Mouse (Mus musculus): ENCODE data around the gene Slc35f1. TPM values are rescaled to one million over a fixed set of nuclear protein-coding genes. Genes with fewer than 3 reads are reported as not detected.

Slc35f1 gene
- polyA plus RNA-seq, 1 experiment from 2014 or later, result 18.6 TPM

DNA sequence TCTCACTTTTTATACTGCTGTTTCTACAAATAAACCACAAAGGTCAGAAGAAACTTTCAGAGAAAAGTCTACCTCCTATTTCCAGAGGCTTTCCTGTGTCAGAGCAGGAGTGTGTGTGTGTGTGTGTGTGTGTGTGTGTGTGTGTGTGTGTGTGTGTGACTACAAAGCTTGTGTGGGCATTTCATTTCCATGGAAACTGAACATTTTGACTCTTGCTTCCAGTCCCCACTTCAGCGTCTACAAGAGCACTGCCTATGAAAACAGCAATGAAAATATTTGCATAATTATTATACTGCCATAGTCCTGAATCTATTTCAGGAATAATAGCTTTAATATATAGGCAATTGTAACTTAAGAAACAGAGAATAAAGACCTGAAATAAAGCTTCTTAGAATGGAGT is 241.8 kb downstream of the Slc35f1 start:
- no peak overlapping the region for H3K4me3 ChIP-seq (ENCODE audit: low read depth, low read length)
- ATAC-seq (no peak), DNase-seq (ENCODE audit: low spot score) (no peak)
- no peaks in the 10 kb centered on the region for H3K9me3 ChIP-seq (replicated peaks; ENCODE audit: control insufficient read depth, low read length)
- WGBS, result 23% methylated on average over 1 of the region's 1 CpGs
- no peak overlapping the region for H3K27ac ChIP-seq (ENCODE audit: low read depth, low read length)
- H3K27me3 ChIP-seq (replicated peaks; ENCODE audit: control insufficient read depth, insufficient read depth, low read length), result no peaks in the 10 kb centered on the region
- no peaks in the 10 kb centered on the region for H3K36me3 ChIP-seq (ENCODE audit: control insufficient read depth, insufficient read depth, low read length)
- no peak overlapping the region for H3K4me2 ChIP-seq (ENCODE audit: low read length)
- no peaks in the 10 kb centered on the region for H3K4me1 ChIP-seq (ENCODE audit: control insufficient read depth, insufficient read depth, low read length)
- H3K9ac ChIP-seq (ENCODE audit: low read length), result no peak overlapping the region

DNA sequence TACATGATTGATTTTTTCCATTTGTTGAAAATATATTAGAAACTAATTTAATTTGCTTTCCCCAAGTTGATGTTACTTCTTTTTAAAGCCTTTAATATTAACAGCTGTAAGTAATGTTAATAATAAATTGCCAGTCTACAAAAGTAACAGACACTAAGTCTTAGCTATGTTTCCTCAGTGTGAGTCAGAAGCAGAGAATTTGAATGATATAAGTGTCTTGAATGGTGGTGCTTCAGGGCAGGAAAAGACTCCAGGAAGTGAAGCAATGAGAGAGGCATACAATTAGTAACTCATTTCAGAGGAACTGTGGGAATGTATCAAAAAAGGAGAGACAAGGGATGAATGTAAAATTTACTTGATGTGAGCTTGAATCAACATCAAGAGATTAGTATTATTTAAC is 244.3 kb downstream of the Slc35f1 start:
- H3K4me1 ChIP-seq (ENCODE audit: control insufficient read depth, insufficient read depth, low read length), result no peaks in the 10 kb centered on the region
- no peak overlapping the region for H3K4me3 ChIP-seq (ENCODE audit: low read depth, low read length)
- H3K27ac ChIP-seq (ENCODE audit: low read depth, low read length), result no peak overlapping the region
- H3K9ac ChIP-seq (ENCODE audit: low read length), result no peak overlapping the region
- H3K9me3 ChIP-seq (replicated peaks; ENCODE audit: control insufficient read depth, low read length), result no peaks in the 10 kb centered on the region
- ATAC-seq, result no peak
- H3K36me3 ChIP-seq (ENCODE audit: control insufficient read depth, insufficient read depth, low read length), result no peaks in the 10 kb centered on the region
- H3K27me3 ChIP-seq (replicated peaks; ENCODE audit: control insufficient read depth, insufficient read depth, low read length), result no peaks in the 10 kb centered on the region
- DNase-seq (ENCODE audit: low spot score), result no peak
- no peak overlapping the region for H3K4me2 ChIP-seq (ENCODE audit: low read length)

DNA sequence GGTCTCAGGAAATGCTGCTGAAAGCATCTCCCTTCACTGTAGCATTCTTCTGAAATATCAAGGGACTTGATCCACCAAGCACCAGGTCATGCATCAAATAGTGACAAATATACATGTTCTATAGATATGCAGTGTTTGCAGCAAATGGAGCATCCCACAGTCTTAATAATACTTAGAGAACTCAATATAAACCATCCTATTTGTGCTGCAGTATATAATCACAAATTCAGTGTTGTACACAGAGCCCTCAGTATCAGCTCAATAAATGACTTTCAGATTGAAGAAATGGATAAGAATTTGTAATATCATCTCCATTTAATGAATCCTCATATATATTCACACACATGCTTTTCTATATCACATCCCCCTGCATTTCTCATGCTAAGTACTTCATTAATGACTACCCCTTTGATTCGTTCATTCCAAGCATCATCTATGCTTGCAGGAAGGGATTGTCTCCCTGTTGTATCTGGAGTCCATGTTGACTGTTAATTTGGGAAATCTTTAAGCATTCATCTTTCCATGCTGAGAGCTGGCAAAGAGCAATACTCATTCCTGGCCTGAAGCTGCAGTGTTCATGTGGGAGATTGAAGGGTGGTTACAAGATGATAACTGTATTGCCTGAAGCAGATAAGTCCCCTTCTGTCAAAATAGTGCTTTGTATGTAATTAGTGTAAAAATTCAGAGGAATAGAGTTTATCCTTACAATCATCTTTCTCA is 249.9 kb downstream of the Slc35f1 start:
- Histone ChIP-seq H3K27me3 (replicated peaks; ENCODE audit: control insufficient read depth, insufficient read depth, low read length) (no peaks in the 10 kb centered on the region), H3K36me3 (ENCODE audit: control insufficient read depth, insufficient read depth, low read length) (no peaks in the 10 kb centered on the region), H3K27ac (ENCODE audit: low read depth, low read length) (peak overlapping the region; percentile 53; the same call in 1 of the 2 replicates), H3K4me3 (ENCODE audit: low read depth, low read length) (no peak overlapping the region), H3K4me1 (ENCODE audit: control insufficient read depth, insufficient read depth, low read length) (peaks cover 3% of the 10 kb centered on the region; the same call in 1 of the 2 replicates), H3K9ac (ENCODE audit: low read length) (no peak overlapping the region), H3K9me3 (replicated peaks; ENCODE audit: control insufficient read depth, low read length) (no peaks in the 10 kb centered on the region), H3K4me2 (ENCODE audit: low read length) (no peak overlapping the region)
- ATAC-seq (peak; percentile 50; the same call in 1 of the 2 replicates), DNase-seq (ENCODE audit: low spot score) (peak; percentile 43)
- WGBS, result 18% methylated on average over 1 of the region's 1 CpGs

DNA sequence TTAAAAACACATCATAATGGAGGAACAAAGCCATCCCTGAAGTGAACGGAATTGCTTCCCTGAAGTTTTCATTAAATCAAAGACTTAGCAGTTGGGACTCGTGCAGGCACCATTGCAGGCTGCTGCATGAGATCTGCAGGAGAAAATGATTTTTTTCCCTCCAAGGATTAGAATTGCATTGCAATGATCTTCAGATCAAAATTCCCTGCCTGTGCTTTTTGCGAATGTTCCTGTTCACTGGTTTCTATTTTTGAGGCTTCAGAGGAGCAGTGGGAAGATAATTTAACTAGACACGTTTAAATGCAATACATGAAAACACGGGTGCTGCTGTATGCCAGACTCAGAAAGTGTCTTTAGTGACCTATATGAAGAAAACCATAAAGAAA is 250.5 kb downstream of the Slc35f1 start:
- no peak overlapping the region for H3K9ac ChIP-seq (ENCODE audit: low read length)
- DNase-seq (ENCODE audit: low spot score) (peak; percentile 22), ATAC-seq (peak; percentile 60; the same call in 1 of the 2 replicates)
- H3K4me1 ChIP-seq (ENCODE audit: control insufficient read depth, insufficient read depth, low read length), result peaks cover 3% of the 10 kb centered on the region; the same call in 1 of the 2 replicates
- H3K9me3 ChIP-seq (replicated peaks; ENCODE audit: control insufficient read depth, low read length), result no peaks in the 10 kb centered on the region
- H3K4me2 ChIP-seq (ENCODE audit: low read length), result no peak overlapping the region
- no peak overlapping the region for H3K4me3 ChIP-seq (ENCODE audit: low read depth, low read length)
- no peaks in the 10 kb centered on the region for H3K36me3 ChIP-seq (ENCODE audit: control insufficient read depth, insufficient read depth, low read length)
- WGBS, result 55% methylated on average over 5 of the region's 5 CpGs
- H3K27me3 ChIP-seq (replicated peaks; ENCODE audit: control insufficient read depth, insufficient read depth, low read length), result no peaks in the 10 kb centered on the region
- H3K27ac ChIP-seq (ENCODE audit: low read depth, low read length), result no peak overlapping the region; the same call in 1 of the 2 replicates

DNA sequence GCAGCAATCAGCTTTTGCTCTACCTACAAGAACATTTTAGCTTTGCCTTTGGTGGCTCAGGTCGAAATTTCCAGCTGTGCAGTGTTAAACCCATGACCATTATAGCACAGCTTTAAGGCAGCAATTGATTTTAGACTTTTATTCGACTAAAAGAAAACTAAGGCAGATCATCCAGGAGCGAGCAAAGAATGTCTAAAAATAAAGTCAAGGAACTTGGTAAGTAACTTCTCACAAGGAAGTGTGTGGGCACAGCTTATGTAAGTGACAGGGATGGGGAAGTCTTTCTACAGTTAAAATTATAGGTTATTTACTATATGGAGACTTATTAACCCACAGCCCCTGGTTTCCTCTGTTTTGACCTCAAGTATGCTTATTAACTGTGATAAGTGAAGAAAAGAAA is 262.2 kb downstream of the Slc35f1 start:
- no peak overlapping the region for H3K27ac ChIP-seq (ENCODE audit: low read depth, low read length)
- no peaks in the 10 kb centered on the region for H3K9me3 ChIP-seq (replicated peaks; ENCODE audit: control insufficient read depth, low read length)
- whole genome bisulfite sequencing, result 91% methylated on average over 3 of the region's 3 CpGs
- H3K36me3 ChIP-seq (ENCODE audit: control insufficient read depth, insufficient read depth, low read length), result no peaks in the 10 kb centered on the region
- H3K4me1 ChIP-seq (ENCODE audit: control insufficient read depth, insufficient read depth, low read length), result no peaks in the 10 kb centered on the region
- H3K9ac ChIP-seq (ENCODE audit: low read length), result no peak overlapping the region
- no peak overlapping the region for H3K4me3 ChIP-seq (ENCODE audit: low read depth, low read length)
- H3K4me2 ChIP-seq (ENCODE audit: low read length), result no peak overlapping the region
- DNase-seq (ENCODE audit: low spot score) (no peak), ATAC-seq (no peak)
- no peaks in the 10 kb centered on the region for H3K27me3 ChIP-seq (replicated peaks; ENCODE audit: control insufficient read depth, insufficient read depth, low read length)

DNA sequence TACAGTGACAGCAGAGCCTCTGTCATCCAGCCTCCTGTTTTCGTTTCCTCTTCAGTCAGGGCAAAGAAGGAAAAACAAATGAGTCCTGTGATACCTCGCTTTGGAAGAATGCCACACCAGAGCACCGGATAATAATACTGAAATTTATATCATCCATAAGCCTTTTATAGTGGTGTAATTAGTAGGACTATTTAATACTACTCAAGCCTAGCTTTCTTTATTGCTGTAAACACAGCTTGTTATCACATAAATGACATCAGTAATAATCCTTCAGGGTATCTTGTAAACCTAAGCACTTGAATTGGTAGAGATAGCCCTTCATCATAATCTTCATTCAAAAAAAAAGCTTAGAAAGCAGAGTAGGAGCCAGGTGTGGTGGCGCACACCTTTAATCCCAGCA is 266.4 kb downstream of the Slc35f1 start:
- Histone ChIP-seq H3K27me3 (replicated peaks; ENCODE audit: control insufficient read depth, insufficient read depth, low read length) (no peaks in the 10 kb centered on the region), H3K9me3 (replicated peaks; ENCODE audit: control insufficient read depth, low read length) (no peaks in the 10 kb centered on the region), H3K9ac (ENCODE audit: low read length) (no peak overlapping the region), H3K4me2 (ENCODE audit: low read length) (no peak overlapping the region), H3K36me3 (ENCODE audit: control insufficient read depth, insufficient read depth, low read length) (no peaks in the 10 kb centered on the region), H3K4me1 (ENCODE audit: control insufficient read depth, insufficient read depth, low read length) (no peaks in the 10 kb centered on the region), H3K4me3 (ENCODE audit: low read depth, low read length) (no peak overlapping the region), H3K27ac (ENCODE audit: low read depth, low read length) (no peak overlapping the region)
- ATAC-seq, result no peak
- WGBS, result 79% methylated on average over 4 of the region's 4 CpGs
- no peak for DNase-seq (ENCODE audit: low spot score)

DNA sequence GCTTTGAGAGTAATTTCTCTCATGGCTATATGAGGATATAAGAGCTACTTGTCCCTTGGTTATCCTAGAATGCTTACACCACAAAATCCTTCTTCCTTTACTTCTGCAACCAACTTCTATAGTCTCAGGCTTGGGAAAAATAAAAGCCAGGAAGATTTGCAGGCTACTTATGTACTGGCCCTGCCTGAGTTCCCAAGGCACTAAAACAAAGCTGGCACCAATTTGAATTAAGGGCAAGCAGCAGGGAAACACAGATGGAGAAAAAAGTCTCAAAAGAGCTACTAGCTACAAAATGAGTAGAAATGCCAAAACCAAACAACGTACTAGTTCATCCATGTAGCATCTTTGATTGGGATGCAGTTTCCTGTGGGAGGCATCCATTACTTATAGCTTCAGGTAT is 288.9 kb downstream of the Slc35f1 start:
- no peaks in the 10 kb centered on the region for H3K4me1 ChIP-seq (ENCODE audit: control insufficient read depth, insufficient read depth, low read length)
- H3K4me2 ChIP-seq (ENCODE audit: low read length), result no peak overlapping the region
- H3K36me3 ChIP-seq (ENCODE audit: control insufficient read depth, insufficient read depth, low read length), result no peaks in the 10 kb centered on the region
- DNase-seq (ENCODE audit: low spot score) (peak; percentile 17), ATAC-seq (no peak)
- no peaks in the 10 kb centered on the region for H3K9me3 ChIP-seq (replicated peaks; ENCODE audit: control insufficient read depth, low read length)
- WGBS, result 83% methylated on average over 1 of the region's 1 CpGs
- no peaks in the 10 kb centered on the region for H3K27me3 ChIP-seq (replicated peaks; ENCODE audit: control insufficient read depth, insufficient read depth, low read length)
- no peak overlapping the region for H3K27ac ChIP-seq (ENCODE audit: low read depth, low read length)
- no peak overlapping the region for H3K4me3 ChIP-seq (ENCODE audit: low read depth, low read length)
- H3K9ac ChIP-seq (ENCODE audit: low read length), result no peak overlapping the region

DNA sequence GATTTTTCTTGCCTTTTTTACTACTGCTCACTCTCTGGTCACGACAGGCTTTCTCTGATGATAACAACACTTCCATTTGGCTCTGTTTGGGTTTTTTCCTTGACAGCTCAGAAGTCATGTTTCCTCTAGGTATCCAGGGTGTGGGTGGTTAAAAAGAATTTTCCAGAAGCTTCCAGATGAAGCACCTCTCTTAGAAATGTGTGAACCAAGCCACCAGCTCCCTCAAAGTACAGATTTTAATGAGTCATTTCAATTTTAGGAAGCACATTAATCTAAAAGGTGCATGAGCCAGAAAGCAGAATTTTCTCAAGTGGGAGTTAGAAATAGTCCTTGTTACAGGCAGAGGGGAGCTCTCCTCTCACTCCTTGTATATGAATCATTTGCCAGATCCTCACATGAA is 292.5 kb downstream of the Slc35f1 start:
- Histone ChIP-seq H3K9me3 (replicated peaks; ENCODE audit: control insufficient read depth, low read length) (no peaks in the 10 kb centered on the region), H3K36me3 (ENCODE audit: control insufficient read depth, insufficient read depth, low read length) (no peaks in the 10 kb centered on the region), H3K27me3 (replicated peaks; ENCODE audit: control insufficient read depth, insufficient read depth, low read length) (no peaks in the 10 kb centered on the region), H3K4me1 (ENCODE audit: control insufficient read depth, insufficient read depth, low read length) (no peaks in the 10 kb centered on the region), H3K4me2 (ENCODE audit: low read length) (no peak overlapping the region), H3K27ac (ENCODE audit: low read depth, low read length) (no peak overlapping the region), H3K9ac (ENCODE audit: low read length) (no peak overlapping the region), H3K4me3 (ENCODE audit: low read depth, low read length) (no peak overlapping the region)
- ATAC-seq (no peak), DNase-seq (ENCODE audit: low spot score) (no peak)
- 68% methylated on average over 1 of the region's 1 CpGs for WGBS

DNA sequence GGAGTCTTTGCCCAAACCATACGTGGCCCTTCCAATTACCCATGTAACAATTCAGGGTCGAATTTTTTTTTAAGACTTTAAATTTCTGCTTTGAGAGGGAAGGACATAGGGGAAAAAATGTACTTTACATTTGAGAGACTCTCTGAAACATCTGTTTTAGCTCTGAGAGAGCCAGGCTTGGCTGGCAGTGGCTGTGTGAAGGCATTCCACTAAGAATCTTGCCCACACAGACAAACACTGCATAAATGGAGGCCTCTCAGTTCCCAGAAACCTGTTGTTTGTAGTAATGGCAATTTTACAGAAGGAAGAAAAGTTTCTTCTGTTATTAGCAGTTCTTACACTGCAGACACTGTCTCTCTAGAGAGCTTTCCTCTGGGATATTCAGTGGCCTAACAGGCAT is 301.9 kb downstream of the Slc35f1 start:
- H3K27ac ChIP-seq (ENCODE audit: low read depth, low read length), result no peak overlapping the region
- DNase-seq (ENCODE audit: low spot score), result no peak
- H3K36me3 ChIP-seq (ENCODE audit: control insufficient read depth, insufficient read depth, low read length), result no peaks in the 10 kb centered on the region
- H3K4me3 ChIP-seq (ENCODE audit: low read depth, low read length), result no peak overlapping the region
- no peak overlapping the region for H3K4me2 ChIP-seq (ENCODE audit: low read length)
- no peaks in the 10 kb centered on the region for H3K4me1 ChIP-seq (ENCODE audit: control insufficient read depth, insufficient read depth, low read length)
- no peaks in the 10 kb centered on the region for H3K9me3 ChIP-seq (replicated peaks; ENCODE audit: control insufficient read depth, low read length)
- no peaks in the 10 kb centered on the region for H3K27me3 ChIP-seq (replicated peaks; ENCODE audit: control insufficient read depth, insufficient read depth, low read length)
- no peak for ATAC-seq
- no peak overlapping the region for H3K9ac ChIP-seq (ENCODE audit: low read length)
- 68% methylated on average over 2 of the region's 2 CpGs for WGBS
